Mouse (Mus musculus) kidney, adult 18-20 months (tissue): ENCODE measurements at regions not wholly inside any gene's neighbourhood (a gene's known extent, or its start where the extent isn't known, plus 50 kb on each side); places are given as distances from the start of the nearest gene placed in this dataset.

Experiments
- DNase-seq: peaks from one replicate; pipeline ENCODE4 v3.0.0; 2021

DNA sequence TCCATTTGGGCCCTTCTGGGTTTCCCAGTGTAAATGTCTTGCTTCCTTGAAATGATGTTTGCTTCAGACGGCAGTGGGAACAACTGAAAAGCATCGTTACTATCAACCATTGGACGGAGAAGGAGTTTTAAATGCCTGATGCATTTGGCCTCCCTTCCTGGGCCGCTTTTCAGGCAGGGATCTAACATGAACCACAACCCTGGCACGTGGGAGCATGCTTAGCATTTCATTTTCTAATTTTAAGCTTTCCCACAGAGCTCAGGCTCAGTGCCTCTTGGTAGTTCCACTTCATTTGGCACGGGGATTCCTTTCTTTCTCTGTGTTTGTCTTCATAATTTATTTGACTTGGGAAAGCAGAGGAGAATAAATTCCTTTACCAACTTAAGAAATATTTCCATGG lies 406.6 kb upstream of the Nbea start:
- DNase-seq: no peak

DNA sequence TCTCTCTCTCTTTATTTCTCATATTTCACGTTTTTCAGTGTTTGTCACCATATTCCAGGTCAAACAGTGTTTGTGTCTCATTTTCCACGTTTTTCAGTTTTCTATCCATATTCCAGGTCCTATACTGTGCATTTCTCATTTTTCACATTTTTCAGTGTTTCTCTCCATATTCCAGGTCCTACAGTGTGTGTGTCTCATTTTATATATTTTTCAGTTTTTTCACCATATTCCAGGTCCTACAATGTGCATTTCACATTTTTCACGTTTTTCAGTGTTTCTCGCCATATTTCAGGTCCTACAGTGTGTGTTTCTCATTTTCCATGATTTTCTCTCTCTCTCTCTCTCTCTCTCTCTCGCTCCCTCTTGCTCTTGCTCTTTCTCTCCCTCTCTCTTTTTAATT lies 391.9 kb upstream of the Nbea start:
- DNase-seq: no peak

DNA sequence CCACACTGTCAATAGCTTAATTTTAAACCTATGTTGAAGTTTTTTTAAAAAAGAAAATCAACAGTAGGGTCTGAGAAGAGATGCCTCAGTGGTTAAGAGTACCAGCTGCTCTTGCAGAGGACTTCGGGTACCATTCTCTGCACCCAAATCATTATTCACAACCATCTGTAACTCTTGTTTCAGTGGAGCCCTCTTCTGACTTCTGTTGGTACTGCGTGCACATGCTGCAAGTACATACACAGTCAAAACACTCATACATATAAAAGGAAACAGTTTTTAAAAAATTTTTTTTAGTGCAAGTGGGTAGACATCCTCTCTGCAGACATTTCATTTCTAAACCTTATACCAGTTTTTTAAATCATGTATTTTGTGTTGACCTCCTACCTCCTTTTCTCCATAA lies 352.7 kb upstream of the Nbea start:
- peak; percentile 3 for DNase-seq

DNA sequence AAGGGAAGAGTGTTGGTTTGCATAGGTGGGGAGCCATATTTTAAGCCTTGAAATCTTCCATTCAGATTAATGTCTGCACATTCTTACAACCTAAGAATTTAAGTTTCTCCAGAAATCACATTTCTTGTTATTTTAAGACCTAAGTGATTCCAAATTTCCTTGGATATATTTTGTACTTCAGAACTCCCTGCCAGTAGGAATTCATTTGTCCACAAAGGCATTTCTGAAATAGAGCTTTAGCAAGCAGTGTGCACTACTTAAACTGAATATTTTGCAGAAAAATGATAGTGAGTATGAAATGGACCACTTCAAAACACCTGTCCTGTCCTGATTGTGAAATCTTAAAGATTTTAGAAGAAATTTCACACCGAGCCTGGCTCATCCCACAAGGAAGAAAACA lies 320.9 kb upstream of the Nbea start:
- DNase-seq: no peak

DNA sequence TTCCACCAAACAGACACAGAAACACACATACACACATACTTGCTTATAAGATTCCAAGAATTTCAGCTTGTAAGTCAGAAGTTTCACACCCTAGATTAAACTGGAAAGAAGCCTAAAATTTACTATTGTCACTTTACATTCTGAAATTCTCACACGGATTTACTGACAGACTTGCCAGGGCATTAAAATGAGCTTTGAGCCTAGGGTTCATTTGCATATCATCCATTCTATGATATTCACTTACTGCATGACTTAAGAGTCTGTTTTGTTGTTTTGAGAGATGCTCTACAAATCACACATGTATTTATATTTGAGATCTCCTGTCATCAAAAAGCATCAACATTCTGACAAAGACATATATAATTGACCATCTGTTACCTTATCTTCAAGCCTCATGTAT lies 315.8 kb upstream of the Nbea start:
- no peak for DNase-seq

DNA sequence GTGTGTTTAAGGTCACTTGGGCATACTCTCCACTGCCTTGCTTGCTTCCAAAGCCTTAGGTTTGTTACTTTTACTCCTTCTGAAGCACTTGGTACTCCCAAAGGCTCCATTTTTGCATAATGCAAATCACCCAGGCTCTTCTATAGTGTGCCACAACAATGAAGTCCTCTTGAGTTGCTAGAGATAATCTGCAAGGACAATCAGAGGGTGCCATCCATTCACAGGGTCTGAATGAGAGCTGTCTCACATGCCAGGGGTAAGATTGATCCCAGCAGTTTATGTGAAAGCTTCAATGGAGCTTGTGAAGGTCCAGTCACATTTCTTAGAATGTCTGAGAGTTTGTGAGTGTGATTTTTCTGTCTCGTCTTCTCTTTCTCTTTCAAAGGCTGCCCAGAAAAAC lies 310.4 kb upstream of the Nbea start:
- no peak for DNase-seq

DNA sequence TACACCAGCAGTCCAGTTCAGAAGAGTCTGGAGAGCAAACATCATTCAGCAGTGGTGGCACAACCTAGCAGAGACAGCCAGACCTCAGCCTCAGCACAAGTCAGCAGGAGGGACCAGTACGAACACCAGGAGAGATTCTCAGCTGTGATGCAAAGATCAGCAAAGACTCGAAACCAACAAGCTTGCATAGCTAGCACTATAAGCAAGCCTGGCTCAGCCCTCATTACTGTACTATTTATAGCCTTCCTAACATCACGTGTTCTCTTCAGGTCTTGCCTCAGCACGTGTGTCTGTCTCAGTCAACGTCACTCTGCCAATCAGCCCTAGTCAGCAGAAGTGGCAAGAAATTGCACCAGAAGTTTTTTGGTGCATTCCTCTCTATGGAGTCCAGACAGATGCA lies 305.7 kb upstream of the Nbea start:
- no peak for DNase-seq

DNA sequence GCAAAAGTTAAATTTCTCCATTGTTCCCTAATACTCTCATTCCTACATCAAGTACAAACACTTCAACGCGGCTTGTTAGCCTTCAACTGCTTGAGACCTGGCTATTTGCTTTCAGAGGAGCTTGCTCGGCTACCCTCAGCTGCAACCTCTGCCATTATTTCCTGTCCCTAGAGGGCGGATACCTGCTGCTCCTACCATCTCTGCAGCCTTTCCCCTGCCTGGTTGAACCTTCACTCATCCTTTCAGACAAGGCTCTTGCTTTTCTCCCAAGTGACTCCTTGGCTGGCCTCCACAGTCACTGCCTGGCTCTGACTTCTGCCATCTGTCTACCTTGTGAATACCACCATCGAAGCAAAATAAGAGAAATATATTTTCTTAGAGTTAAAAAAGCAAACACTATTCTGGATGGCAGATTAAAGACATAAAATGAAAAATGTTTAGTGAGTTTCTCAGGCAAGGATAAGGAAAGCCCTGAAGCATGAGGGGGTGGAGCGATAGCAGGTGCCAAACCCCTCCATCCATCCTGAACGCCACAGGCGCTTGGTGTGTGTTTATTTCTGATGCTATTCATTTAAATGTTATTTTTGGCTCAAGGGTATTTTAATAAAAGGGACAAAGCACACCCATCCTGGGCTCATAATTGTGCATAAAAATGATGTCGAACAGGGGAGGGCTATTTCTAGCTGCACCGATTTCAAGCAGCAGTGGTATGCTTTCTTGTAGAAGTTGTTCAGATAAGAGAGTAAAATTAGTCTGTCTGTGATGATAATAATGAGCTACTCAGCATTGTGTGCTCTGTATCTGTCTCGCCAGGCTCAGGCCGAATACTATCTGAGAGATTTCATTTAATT lies 302.3 kb upstream of the Nbea start:
- no peak for DNase-seq

DNA sequence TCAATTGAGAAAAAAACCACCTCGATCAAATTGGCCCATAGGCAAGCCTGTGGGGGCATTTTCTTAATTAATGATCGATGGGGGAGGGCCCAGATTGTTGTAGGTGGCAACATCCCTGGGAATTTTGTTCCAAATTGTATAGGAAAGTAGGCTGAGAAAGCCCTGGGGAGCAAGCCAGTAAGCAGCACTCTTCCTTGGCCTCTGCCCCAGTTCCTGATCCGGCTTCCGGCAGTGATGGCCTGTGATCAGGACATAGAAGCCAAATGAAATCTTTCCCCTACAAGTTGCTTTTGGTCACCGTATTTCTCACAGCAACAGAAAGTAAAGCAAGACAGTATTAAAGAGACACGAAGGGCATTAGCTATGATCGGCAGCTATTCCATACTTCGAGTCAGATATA lies 300.6 kb upstream of the Nbea start:
- no peak for DNase-seq

DNA sequence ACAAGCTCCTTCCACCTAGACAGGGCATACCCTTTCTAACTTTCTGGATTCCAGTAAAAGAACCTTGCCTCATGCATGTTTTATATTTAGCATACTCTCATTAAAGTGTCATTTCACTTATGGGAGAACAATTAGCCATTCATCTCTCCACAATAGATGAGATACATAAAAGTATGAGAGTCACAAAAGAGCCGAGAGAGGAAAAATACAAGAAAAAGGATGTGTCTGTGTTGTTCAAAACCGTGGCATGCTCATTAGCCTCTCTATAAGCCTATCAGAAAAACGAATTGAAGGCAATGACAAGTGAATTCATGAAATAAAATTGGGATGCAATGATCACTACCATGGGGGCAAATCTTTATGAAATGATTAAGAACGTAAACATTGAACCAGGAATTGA lies 299.9 kb upstream of the Nbea start:
- no peak for DNase-seq

DNA sequence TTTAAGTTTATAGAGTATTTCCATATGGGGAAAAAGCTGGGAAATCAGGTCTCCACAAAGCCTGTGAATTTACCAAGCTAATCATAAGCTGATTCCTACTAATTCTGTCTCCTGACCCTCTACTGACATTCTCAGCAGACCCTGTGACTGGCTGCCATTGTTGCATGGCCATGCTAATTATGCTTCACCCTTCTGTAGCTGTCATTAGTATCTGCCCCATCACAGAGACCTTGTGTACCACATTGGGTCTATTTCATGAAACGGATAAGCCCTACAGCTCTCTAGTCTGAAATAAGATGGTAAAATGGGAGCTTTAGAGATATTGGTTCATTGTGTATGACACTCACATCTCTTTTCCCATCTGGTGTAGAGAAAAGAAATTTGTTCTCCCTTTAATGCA lies 296.0 kb upstream of the Nbea start:
- no peak for DNase-seq

DNA sequence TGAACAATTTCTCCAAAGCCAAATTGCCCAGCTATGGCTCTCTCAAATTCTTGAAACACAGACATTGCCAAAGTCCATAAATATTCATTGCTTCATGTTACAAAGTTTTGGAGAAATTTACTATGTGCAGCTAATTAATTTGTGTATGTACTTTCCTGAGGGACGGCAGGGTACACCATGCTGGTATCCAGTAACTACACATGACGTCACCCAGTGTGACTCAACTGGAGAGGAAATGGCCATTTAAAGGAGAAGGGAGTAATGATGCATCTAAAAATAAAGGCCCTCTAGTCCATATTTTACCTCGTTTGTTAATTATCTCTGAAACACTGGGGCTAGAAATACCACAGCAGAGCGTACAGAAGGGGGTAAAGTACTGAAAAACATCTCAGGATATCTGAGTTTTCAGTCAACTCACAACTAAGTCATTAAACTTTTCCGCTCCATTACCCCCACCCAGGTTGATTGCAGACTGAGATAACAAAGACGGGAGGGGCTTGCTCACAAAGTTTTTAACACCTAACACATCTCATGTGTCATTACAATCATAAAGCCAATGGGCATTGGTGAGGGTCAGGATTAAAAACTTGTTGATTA lies 295.1 kb upstream of the Nbea start:
- DNase-seq: no peak

DNA sequence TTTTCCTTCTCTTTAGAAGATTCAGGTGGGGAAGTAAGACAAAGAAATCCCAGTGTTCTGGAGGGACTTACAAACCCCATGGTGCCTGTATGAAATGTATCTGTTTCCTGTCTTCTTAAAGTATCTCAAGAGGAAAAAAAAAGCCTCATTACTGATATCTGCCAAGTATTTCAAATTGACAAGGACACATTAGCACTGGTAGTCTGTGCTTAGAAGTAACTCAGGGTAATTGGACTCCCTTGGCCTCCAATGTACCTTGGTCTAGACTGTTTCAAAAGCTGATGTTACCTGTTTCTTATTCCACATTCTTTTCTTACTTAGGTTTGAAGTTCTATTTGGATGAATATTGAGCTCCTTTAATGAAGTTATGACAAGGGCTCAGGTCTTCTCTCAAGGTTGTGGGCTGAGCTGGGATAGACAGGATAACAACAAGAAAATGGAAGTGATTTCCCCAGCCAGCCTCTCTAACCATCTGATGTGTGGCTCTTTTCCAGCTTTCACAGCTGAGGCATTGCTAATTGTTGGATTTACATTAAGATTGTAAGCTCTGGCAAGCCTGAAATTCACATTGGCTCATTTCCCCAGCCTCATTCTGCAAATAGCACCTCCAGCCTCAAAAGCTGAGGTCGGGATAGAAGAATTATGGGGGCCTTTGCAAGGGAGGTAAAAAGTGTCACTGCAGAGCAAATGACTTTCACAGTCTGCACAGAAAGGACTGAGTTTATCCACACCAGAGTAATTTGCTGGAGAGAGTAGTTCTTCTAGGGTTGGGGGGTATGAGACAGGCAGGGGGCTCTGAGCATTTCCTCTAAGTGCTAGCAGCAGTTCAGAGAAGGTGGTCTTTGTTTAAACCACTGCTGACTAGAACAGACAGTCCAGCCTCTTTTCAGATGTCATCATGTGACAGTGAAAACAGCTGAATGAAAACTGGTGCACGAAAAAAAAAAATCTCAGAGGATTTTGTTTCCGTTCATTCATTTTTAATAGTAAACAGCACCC lies 292.3 kb upstream of the Nbea start:
- no peak for DNase-seq

DNA sequence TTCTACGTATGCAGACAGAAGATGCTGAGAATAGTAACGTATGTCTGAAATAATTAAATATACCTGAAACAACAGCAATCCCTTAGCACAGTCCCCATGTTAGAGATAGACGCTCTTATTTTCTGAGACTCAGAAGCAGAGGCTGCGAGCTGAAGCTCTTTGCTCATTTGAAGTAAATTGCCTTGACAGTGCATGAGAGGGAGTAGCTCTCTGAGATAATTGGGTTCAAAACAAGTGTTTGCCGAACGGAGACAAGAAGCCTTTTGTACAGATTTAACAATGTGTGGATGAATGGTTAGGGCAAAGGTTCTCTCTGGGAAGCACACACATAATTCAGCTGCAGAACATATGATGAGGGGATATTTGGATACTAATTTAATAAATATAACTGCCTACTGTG lies 289.1 kb upstream of the Nbea start:
- DNase-seq: no peak

DNA sequence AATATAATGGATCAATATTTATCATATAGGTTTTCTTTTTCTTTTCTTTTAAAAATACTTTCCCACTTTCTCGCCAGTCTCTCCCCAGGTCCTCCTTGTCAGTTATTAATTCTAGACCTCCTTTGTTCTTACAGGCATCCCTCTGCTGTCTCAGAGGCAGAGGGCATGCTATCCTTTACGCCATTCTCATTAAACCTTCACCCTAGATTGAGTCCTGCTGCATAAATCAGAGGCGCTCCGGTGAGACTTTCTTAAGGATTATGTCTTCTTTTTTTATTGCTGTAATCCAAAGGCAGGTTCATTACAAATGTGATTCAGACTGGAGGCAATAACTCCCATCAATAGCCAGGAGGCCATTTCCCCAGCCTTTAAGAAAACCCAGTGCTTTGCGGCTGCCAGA lies 288.3 kb upstream of the Nbea start:
- DNase-seq: no peak

DNA sequence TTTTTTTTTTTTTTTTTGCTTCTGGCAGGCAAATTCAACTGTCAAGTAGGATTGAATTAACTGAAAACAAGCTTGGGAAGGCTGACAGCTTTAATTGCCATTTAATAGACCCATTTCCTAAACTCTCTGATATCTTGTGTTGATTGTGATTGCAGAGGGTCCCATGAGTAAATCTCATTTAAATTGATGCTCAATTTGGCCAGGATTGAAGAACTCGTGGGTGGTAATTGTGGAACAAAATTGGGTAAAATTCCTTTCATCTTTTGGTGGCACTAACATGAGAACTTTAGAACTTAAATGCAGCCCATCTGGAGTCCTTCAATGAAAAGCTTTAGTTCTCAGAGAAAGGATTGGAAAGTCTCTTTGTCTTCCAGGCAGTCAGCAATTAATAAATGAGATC lies 287.7 kb upstream of the Nbea start:
- no peak for DNase-seq

DNA sequence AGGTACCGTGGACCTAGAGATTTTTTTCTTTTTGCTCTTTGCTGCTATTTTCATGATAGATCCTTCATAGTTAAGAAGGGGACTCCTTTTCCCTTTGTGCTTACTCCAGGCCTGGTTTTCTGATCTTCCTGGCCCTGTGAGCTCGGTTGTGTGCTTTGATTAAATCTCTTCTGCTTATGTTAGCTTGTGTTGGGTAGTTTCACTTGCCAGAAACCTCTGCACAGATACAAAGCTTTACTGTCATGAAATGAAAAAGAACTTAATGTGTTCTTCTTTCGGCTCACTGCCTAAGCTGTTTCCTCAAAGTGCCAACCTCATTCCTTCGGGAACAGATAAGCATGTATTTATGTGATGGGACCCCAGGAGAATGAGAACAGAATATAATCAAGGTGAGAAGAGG lies 274.1 kb upstream of the Nbea start:
- DNase-seq: no peak

DNA sequence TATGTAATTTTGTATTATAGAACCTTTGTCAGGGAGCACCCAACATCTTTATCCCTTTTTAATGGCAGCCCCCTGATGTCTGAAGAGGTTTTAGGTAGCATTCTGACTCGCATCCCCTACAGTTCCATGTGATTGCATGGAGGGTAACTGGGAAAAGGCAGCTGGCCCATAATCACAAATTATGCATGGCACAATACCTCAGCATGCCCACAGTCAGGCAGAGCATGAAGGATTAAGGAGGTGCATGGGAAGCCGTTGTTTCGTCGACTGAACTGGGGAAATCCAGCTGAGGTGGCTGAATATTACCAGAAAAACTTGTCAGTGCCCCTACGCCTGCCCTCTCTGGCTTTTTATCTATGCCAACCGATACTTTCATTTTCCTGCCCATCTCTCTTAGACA lies 272.8 kb upstream of the Nbea start:
- no peak for DNase-seq

DNA sequence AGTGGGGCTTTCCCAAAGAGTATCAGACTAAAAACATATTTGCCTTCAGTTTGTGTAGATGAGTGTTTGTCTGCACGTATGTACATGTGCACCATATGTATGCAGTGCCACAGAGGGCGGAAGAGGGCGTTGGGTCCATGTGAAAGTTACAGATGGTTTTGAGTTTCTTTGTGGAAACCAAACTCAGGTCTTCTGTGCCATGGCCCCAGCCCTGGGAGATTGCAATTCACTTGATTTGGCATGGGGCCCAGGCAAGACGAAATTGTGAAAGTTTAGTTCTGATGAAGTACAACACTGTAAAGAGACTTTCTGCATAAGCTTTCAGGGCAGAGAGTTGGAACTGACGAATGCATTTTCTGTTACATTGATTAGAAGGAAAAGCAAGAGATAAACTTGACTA lies 255.4 kb upstream of the Nbea start:
- DNase-seq: no peak

DNA sequence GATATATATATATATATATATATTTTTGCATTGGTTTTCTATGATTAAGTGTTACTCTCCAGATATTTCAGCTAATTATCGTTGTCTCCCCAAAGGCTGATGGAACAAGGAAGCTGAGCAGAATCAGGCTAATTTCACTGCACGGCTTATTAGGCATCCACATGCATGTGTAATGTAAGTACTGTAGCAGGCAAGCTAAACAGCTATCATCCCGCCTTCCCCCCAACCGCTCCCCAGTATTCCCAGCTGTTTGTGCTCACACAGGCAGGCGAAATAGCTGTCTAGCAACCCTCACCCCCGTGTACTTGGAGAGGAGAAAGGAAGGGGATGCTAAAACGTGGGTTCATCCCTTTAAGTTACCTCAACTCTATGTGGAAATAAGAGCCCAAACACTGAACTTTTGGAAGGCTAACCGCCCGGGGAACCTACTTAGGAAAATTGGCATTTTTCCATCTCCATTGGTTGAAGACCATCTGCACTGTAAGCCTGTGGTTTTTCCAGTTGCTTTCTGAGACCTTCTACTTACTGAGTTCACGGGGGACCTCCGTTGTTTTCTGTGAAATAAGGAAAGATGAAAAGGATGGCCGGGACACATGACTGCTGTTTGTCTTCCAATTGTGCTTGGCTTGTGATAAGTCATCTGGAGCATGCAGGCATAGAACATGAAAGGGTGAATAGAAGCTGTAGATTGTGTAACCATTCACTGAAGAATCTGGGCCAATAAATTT lies 254.7 kb upstream of the Nbea start:
- DNase-seq: peak; percentile 9

DNA sequence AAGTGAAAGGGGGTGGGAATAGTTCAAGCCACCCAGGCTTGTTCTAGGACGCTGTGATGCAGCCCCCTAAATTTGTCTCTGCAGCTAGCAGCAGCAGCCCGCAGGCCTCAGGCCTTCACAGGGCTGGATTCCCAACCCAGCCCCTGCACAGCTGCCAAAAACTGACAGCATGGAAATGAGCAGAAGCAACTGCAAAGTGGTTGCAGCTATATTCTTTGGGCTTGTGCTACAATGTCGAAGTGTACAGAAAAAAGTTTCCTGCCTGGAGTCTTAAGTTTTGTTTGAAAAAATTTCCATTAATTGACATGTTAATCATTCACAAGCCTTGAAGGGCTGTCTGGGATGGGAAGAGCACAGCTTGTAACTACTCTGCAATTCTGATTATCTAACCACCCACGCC lies 253.6 kb upstream of the Nbea start:
- DNase-seq: peak; percentile 15

DNA sequence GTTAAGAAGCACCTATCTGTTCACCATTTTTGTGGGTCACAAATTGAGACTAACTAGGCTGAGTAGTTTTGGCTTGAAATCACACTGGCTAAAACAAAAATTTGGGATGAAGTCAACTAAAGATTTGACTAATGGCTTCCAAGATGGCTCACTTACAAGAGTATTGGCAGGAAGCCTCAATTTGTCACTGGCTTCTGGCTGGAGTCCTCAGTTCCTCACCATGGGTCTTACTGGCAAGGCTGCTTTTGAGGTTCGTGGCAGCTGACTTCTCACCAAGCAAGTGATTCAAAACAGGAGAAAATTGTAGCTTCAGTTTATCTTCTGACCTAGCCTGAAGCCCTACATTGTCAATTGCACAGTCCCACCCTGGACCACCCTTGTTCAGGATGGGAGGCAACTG lies 250.0 kb upstream of the Nbea start:
- no peak for DNase-seq

DNA sequence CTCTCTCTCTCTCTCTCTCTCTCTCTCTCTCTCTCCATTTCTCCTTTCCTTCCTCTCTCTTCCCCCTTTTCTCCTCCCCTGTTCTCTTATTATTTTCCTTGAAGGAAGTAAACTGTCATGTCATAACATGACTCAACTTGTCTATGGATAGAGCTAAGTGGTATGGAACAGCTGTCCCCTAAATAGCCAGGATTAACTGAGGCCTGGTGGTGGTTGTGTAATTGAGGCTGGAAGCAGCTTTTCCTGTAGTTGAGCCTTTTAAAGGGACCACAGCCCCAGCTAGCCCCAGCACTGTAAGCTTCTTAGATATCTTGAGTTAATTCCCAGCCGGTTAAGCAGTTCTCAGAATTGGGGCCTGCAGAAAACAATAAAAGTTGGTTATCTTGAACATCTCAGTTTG lies 243.7 kb upstream of the Nbea start:
- no peak for DNase-seq
